In genomic region chr1:44552371-44552841, GRCm38 (mm10) we compare ENCODE assay signal across 8 mouse cellular contexts. TPM values are rescaled to one million over a fixed set of nuclear protein-coding genes. Genes with fewer than 3 reads are reported as not detected.
DNase-seq lines count a peak whose midpoint lies in the region; ATAC-seq and TF ChIP-seq lines count a peak whose summit lies in the region.

No protein-coding gene starts in this region.

- H3K4me2 ChIP-seq in forebrain, embryonic 13.5 days = peak overlapping the region; percentile 94
- H3K4me2 ChIP-seq in heart, postnatal 0 days (ENCODE audit: low read depth, low read length) = peak overlapping the region; percentile 82
- peak overlapping the region; percentile 92 for H3K4me2 ChIP-seq in neural tube, embryonic 15.5 days

- peak overlapping the region; percentile 73 for H3K9ac ChIP-seq in forebrain, embryonic 13.5 days
- peak overlapping the region; percentile 66 for H3K9ac ChIP-seq in heart, postnatal 0 days (replicated peaks; ENCODE audit: low read depth, low read length)
- peak overlapping the region; percentile 64 for H3K9ac ChIP-seq in neural tube, embryonic 15.5 days (replicated peaks)

- no peaks in the 10 kb centered on the region for H3K27me3 ChIP-seq in forebrain, embryonic 13.5 days
- no peaks in the 10 kb centered on the region for H3K27me3 ChIP-seq in heart, postnatal 0 days (ENCODE audit: control insufficient read depth, insufficient read depth, low read length)
- H3K27me3 ChIP-seq in neural tube, embryonic 15.5 days (replicated peaks) = no peaks in the 10 kb centered on the region

- H3K4me3 ChIP-seq in forebrain, embryonic 13.5 days = peak overlapping the region; percentile 65
- peak overlapping the region; percentile 76 for H3K4me3 ChIP-seq in heart, postnatal 0 days (ENCODE audit: low read depth, low read length)
- peak overlapping the region; percentile 67 for H3K4me3 ChIP-seq in neural tube, embryonic 15.5 days (replicated peaks)

- peaks cover 17% of the 10 kb centered on the region for H3K4me1 ChIP-seq in forebrain, embryonic 13.5 days
- H3K4me1 ChIP-seq in heart, postnatal 0 days (ENCODE audit: control insufficient read depth, insufficient read depth) = no peaks in the 10 kb centered on the region
- peaks cover 17% of the 10 kb centered on the region; the same call in 1 of the 2 replicates for H3K4me1 ChIP-seq in neural tube, embryonic 15.5 days

- ATAC-seq in forebrain, embryonic 13.5 days = peak; percentile 71
- peak; percentile 71 for ATAC-seq in heart, postnatal 0 days (ENCODE audit: insufficient read depth, low read depth)
- ATAC-seq in neural tube, embryonic 15.5 days (ENCODE audit: low FRiP score) = peak; percentile 68

- no peak for TF ChIP-seq EP300 in heart, postnatal 0 days (IDR thresholded peaks at IDR 0.05; ENCODE audit: low read depth)

- DNase-seq in thymus, postnatal 0 days (ENCODE audit: low spot score) = peak; percentile 1
- no peak for DNase-seq in thymus, postnatal 4 days
- peak; percentile 47 for DNase-seq in heart, postnatal 0 days (ENCODE audit: low spot score)
- peak; percentile 48 to 70 for DNase-seq in kidney, postnatal 25 days
- DNase-seq in lung, adult 18-20 months = peak; percentile 54 to 57
- DNase-seq in c-Kit-positive CD71-positive TER-119-positive erythroid progenitor cells, embryonic 14.5 days (ENCODE audit: low spot score) = no peak

- H3K9me3 ChIP-seq in forebrain, embryonic 13.5 days (replicated peaks) = no peaks in the 10 kb centered on the region
- H3K9me3 ChIP-seq in heart, postnatal 0 days (replicated peaks; ENCODE audit: control insufficient read depth, low read length) = no peaks in the 10 kb centered on the region
- H3K9me3 ChIP-seq in neural tube, embryonic 15.5 days (replicated peaks) = no peaks in the 10 kb centered on the region

- WGBS in forebrain, embryonic 13.5 days = 3% methylated on average over 15 of the region's 15 CpGs
- 11% methylated on average over 15 of the region's 15 CpGs for WGBS in heart, postnatal 0 days
- 10% methylated on average over 15 of the region's 15 CpGs for WGBS in neural tube, embryonic 15.5 days

- TF ChIP-seq CTCF in heart, postnatal 0 days (IDR thresholded peaks at IDR 0.05; ENCODE audit: low read depth) = peak; percentile 37

- H3K27ac ChIP-seq in forebrain, embryonic 13.5 days = no peak overlapping the region
- H3K27ac ChIP-seq in heart, postnatal 0 days (ENCODE audit: low read depth) = peak overlapping the region; percentile 80
- peak overlapping the region; percentile 60 for H3K27ac ChIP-seq in neural tube, embryonic 15.5 days (replicated peaks)

- H3K36me3 ChIP-seq in forebrain, embryonic 13.5 days (ENCODE audit: poor library complexity, severe bottlenecking) = no peaks in the 10 kb centered on the region
- H3K36me3 ChIP-seq in heart, postnatal 0 days (replicated peaks; ENCODE audit: control insufficient read depth, insufficient read depth, low read length) = no peaks in the 10 kb centered on the region
- no peaks in the 10 kb centered on the region for H3K36me3 ChIP-seq in neural tube, embryonic 15.5 days

RNA-seq across cellular contexts. Expression of gene Gulp1, which starts 1.1 kb away (rescaled TPM):
- polyA plus RNA-seq in thymus, postnatal 0 days (2015; fragmentation: Nextera tagmentation; extraction: Ambion mirVana) = 2.3 and 3.3 TPM in 2 replicates
- polyA plus RNA-seq in forebrain, embryonic 13.5 days (2015; fragmentation: Nextera tagmentation; extraction: Ambion mirVana) = 9.4 and 10.8 TPM in 2 replicates
- total RNA-seq in heart, postnatal 0 days (2014; rRNA removed; ENCODE audit: low replicate concordance) = 6.3 and 19.2 TPM in 2 replicates
- polyA plus RNA-seq in heart, postnatal 0 days (2015; fragmentation: Nextera tagmentation; extraction: Ambion mirVana) = 6.0 and 6.5 TPM in 2 replicates
- polyA plus RNA-seq in neural tube, embryonic 15.5 days (2015; fragmentation: Nextera tagmentation; extraction: Ambion mirVana) = 7.4 and 8.4 TPM in 2 replicates

Comparison
In these comparisons a context has a peak if more than half of its experiments do, and no peak if none do; other contexts are left out.
1. DNase-seq: peak in thymus, postnatal 0 days (single experiment), heart, postnatal 0 days (single experiment), kidney, postnatal 25 days (2 of 2) and lung, adult 18-20 months (2 of 2); none in thymus, postnatal 4 days (single experiment) and c-Kit-positive CD71-positive TER-119-positive erythroid progenitor cells, embryonic 14.5 days (single experiment).
2. Peak in every context shown above with its lines, with median percentiles within 50 percentile points of each other: ATAC-seq, H3K4me2 ChIP-seq, H3K4me3 ChIP-seq and H3K9ac ChIP-seq.